Mouse (Mus musculus) spleen, adult 12 weeks (tissue): ENCODE data around the gene Plekha3.
A peak's percentile ranks its signal among the peaks of the same experiment; 100 is the strongest.

Source experiments
- DNase-seq: peaks from one replicate; pipeline ENCODE4 v3.0.0; 2022; ENCODE audit warnings: low spot score

Gene Plekha3

DNA sequence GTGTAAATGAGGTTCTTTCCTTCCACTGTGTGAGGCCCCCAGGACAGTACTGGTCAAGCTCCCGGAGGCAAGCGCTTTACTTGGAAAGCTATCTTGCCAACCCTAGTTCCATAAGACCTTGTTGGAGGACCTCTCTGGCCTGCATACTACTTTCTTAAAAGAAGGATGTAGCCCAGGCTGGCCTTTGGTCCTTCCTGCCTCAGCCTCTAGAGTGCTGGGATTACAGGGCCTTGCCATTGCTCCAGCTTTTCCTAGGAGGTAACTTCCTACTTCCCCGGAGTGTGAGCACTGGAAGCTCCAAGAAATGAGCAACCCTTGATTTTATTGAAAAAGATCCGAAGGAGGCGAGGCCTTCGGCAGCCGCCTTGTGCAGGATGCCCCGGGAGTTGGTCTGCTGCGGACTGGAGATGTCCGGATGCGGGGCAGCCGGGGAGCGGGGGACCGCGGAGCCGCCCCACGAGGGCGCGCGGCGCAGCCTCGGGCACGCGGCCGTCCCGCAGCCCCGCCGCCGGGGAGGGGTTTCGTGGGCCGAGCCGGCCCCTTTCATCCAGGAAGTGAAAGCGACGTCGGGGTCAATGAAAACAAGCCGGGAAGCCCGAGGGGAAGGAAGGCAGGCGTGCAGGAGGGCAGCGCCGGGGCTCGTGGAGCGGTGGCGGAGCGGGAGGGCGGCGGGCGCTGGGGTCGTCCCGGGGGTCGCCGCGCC, at the start of gene Plekha3:
Gene Plekha3, plus strand, starts transcription at position 557 of the 703 bp plus-strand sequence.
- DNase-seq, result peak; percentile 55

DNA sequence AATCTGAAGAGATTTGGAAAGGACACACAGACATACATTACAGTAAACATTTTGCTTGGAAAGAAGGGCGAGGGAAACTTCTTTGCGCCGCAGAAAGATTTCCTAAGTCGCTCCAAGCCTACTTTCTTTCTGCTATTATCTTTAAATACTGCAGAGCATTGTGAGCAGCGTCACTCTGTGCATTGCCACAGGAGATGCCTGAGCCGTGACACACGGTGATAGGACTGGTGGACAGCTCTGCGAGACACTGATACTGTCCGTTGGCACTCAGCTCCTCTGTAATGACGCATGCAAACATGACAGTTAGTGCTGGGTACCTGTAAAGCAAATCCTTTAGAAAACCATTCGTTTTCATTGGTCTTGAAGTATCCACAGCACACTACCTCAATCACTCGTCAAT, 44.8 kb upstream of the Plekha3 start:
- DNase-seq, result no peak

DNA sequence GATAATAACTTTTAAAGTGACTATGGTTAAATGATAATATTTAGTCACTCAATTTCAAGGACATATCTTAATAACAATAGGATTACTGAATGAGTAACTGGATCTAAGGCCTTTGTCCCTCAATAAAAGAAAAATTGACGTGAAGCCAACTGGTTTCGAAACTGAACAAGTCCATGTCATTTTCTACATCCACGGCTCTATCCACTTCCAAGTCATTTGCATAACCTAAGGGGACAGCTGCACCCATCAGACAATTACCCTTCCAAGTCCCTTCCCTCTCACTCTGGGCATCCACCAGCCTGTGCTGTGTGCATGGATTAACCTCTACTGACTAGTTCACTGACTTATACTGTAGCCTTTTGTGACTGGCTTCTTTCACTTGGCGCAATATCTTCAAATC, 43.5 kb upstream of the Plekha3 start:
- no peak for DNase-seq

DNA sequence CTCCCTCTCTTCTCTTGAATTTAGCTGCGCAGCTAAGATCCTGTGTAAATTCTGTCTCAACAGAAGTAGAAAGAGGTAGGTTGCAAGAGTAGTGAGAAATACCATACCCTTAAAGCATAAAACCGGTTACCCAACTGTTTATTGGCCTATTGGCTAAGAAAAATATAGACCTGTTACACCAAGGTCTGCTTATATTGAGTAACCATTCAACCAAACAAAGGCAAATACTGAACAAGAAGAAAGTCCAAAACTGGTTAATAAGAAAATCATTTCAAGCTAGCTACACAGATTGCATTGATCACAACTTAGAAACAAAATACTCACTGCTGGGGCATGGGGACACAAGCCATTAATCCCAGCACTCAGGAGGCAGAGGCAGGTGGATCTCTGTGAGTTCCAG, 35.4 kb upstream of the Plekha3 start:
- DNase-seq, result no peak

DNA sequence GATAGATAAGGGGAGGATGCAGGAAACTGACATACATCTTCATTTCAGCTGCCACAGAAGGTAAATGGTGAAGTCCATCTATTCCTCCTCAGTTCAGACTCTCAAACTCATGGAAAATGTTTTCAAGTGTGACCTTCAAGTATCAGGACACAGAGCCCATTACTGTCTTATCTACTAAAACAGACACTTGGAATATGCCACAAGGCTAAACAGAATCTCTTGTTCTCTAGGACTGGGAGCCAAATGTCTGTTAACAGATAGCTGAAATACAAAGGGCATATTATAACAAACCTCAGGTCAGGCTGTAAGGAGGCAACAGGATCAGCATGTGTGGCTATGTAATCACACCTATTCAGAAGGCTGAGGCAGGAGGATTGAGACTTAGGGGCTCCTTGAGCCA, 31.3 kb upstream of the Plekha3 start:
- no peak for DNase-seq

DNA sequence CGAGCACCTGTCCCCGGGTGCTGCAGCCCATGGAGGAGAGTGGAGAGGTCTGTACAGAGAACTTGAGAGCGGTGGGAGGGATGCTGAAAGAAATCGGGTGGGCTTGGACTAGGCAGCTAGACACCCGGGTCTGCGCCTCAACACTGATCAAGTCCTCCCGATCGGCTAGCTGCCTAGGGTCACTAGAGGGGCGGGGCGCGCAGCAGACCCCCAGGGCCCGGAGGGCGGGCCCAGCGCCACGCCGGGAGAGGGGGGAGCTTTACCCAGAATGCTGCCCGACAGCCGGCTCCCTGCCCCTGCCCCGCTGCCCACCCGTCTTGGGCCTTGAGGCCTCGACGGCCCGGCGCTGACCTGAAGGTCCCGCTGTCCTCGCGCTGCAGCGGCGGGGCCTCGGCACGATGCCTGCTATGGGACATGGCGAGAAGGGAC, 27.6 kb upstream of the Plekha3 start:
- DNase-seq, result no peak

DNA sequence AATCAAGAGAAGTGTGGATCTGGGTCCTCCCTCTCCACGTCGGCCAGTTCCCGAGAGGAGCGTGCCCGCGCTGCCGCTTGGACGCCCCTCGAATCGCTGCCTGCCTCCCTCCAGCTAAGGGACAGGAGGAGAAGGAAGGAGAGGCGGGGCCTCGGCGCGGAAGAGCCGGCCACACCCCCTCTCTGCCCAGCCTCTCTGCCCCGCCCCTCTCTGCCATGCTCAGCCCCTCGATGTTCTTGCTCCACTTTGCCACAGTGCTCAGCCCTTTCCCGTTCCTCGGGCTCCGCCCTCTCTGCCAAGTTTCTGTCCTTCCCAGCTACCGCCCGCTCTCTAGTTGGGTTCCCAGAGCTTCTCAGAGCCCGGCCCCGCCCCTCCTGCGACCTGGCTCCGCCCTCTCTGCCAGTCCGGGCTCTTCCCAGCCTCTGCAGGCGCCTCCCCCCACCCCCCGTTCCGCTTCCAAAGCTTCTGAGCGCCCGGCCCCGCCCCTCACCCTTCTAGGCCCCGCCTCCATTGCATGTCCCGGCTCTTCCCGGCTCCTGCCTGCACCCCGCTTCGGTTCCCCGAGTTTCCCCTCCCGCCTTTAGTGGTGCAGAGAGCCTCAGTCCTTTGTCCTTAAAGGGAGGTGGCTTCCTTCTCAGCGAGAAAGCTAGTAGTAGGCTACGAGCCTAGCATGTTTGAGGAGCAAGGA, 27.1 kb upstream of the Plekha3 start, which contains the start of the genes Prkra and Pjvk:
Gene Prkra, minus strand, starts transcription at position 133 of the 688 bp plus-strand sequence.
Gene Pjvk, plus strand, starts transcription at position 594 of the 688 bp plus-strand sequence.
- DNase-seq, result peak; percentile 86

DNA sequence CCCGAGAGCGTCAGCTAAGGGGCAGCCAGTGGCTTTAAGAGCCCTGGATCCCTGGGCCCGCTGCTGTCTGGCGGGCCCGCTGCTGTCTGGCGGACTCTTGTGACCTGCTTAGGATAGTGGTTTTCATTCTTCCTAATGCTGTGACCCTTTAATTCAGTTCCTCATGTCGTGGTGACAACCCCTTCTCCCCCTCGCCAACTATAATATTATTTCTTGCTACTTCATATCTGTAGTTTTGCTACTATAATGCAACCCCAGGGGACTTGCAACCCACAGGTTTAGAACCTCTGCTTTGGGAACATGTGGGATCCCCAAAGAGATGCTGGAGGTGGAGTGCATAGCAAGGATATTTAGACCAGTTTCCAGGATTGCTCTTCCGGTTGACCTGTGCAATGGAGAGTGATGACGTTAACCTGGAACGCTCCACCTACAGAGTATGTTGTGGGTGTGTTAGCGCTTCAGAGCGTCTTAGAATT, 26.4 kb upstream of the Plekha3 start:
- DNase-seq, result no peak

DNA sequence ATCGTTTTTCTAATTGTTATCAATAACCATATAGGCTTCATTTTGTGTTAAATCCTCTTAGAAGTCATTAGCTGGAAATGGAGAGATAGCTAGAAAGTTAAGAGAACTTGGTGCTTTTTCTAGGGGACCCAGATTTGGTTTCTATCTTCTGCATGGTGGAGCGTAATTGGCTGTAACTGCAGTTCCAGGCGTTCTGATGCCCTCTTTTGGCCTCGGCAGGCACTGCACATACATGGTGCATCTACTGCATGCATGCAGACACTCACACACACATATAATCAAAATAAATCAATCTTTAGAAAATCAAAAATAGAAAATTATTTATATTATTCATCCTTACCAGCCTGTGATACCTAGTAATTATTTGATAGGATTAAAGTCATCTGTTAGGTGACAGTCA, 22.0 kb upstream of the Plekha3 start:
- DNase-seq, result no peak

DNA sequence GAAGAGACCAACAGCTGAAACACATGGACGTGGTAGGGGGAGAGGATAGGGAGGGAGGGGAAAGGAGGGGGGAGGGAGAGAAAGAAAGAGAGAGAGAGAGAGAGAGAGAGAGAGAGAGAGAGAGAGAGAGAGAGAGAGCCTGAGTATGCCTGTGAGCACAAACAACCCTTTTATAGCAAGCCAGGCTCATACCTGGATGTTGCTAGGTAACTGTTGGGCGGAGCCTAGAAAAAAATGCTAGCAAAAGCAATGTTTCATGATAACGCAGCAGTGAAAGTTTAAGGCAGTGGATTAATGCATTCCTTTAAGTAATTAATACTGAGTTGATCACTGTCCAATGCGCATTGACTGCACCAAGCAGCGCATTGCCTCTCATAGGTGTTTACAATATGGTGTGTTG, 20.4 kb upstream of the Plekha3 start:
- DNase-seq, result no peak

DNA sequence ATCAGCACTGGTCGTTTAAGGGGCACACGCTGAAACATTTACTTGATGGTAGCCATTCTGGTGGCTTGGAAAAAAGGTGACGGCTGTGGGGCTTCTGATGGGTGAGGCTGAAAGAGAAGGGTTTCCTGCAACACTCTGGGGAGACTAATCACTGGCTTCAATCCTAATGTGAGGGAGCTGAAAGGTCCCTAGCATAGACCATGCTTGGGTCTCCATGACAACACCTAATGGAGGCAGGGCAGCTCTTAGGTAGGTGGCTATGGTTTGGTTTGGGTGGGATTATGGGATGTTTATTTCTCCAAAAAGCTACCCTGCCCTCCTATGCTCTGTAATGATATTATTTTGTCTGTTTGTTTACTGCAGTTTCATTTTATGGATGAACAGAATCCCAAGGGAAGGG, 19.6 kb upstream of the Plekha3 start:
- no peak for DNase-seq

DNA sequence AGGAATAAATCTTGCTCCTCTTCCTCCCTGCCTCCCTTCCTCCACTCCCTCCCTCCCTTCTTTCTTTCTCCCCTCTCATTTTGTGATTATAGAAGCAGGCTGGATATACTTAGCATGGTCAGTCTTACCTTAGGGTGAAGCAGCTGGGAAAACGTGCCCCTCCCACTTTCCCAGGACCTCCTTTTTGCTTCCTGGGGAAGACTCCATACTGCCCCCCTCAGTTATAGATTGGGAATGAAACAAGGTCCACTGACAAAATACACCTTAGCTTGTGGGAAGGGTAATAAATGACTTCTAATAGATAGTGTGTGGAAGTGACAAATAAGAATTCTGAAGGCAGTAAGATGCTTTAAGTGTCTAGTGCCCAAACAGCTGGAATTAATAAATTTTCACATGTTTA, 19.1 kb upstream of the Plekha3 start:
- no peak for DNase-seq

DNA sequence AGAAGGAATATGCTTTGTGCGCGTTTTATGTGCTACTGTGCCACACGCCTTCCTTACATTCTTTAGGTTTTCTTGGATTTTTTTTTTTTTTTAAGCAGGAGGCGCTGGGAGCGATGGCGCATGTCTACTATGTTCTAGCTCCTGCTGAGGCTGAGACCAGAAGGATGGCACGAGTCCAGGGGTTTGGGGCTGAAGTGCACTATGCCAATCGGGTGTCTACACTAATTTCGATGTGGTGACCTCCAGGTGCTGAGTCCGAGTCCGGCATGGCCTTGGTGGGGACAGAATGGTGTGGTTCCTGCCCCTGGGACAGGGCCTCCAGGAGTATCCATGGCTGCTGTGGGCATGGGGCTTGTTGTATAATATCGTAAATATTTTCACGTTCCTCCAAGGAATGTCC, 16.5 kb upstream of the Plekha3 start:
- no peak for DNase-seq

DNA sequence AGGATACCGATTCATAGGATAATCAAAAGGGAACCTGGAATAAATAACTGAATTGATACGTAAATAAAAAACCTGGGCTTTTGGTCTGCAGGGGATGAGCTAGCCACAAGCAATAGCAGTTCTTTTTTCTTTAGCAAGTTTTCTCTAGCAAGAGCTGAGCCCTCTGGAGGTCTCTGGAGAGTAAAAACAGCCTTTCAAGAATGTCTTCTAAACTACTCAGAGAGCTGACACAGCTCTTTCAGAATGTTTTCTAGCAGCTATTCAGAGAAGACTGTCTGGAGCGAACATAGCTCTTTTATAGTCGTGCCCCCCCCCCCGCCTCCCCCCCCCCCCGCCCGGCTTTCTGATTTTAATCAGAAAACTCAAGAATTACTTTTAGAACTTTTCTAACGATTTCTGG, 15.7 kb upstream of the Plekha3 start:
- DNase-seq, result no peak

DNA sequence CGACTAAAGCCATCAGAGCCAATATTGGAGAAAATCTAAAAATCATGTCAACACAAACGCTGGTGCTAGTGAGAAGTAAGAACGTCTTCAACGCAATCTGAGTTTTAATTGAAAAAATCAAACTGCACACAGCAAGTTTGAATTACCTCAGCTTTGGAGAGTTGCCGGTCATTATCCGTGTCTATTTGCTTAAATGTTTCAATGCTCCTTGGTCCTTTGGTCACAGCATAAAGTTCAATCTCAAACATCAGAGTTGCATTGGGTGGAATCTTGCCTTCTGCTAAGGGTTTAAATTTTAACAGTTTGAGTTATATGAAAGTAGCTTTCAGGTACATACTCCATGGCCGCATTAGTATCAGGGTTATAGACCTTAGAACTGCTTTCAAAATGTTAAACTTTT, 9.6 kb upstream of the Plekha3 start:
- DNase-seq, result no peak

DNA sequence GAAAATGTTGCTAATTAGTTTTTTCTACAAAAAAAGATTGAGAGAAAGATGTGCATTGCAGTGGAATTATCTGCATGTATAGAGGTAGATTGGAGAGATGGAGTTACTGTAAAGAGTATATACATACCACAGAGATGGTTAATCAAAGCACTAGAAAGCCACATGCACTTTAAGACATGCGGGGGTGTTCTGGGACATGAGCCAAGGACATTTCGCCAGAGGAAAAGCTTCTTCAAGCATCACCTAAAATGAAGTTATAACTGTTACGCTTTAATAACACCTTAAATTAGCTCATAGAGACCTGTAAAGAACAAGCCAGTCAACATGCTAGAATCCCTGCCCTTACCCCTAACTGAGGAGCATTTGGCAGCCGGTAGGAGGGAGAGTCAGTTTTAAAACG, 7.9 kb upstream of the Plekha3 start:
- no peak for DNase-seq

DNA sequence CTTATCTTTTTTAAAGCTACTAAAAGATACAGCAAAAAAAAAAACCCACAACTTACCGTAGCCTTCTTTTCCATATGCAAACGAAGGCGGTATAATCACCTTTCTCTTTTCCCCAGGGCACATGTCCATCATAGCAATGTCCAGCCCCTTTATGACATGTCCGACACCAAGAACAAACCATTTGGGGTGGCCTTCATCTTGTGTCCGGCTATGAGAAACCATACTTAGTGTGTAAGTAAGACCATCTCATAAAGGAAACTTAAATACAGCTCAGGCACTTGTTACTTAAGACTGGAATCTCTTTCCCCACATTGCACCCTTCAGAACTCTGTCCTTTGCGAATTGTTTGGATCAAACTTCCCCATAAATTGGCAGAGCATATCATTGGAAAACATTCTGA, 3.4 kb upstream of the Plekha3 start:
- DNase-seq, result no peak

DNA sequence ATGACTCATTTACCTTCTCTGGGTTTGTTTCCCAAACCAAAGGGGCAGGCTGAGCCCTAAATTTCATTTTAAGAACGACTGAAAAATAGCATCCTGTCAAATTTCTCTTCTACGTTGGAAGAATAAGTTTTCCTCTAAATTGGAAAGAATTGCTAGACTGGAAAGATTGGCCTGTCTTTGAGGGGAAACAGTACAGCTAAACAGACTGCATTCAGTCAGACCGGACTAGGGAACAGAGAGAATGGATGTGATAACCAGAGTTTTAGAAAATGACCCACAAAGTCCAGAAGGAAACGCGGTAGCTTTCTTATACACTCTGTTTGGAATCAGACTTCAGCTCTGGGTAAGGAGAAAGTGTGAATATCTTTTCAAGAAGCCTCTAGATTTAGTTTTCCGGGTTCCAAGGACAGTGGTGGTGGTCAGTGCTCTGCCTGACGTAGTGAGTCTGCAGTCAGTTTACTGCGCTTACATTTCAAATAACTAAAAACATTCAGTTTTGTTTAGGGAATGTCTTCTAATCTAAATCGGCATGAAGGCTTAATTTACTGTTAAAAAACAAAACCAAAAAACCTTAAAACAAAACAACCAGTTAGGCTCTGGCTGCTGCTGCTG, 2.8 kb upstream of the Plekha3 start:
- no peak for DNase-seq

DNA sequence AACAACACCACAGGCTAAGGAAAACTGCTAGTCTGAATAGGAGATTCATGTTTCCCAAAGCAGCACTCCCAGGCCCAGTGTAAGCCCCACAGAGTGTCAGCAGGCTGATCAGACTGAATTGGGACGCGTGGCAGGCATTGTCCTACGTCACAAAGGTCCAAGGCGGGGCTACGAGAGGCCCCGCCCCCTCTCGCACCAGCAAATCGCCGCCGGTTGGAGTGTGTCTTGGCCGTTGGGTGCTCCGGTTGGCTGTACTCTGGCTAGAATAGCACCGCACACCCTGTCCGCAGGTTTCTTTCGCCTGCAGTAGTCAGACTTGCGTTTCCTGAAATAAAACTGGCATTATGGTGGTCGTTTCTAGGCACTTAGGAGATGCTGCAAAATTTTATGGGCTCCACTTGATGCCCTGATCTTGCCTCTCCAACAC, 2.1 kb upstream of the Plekha3 start, which contains the start of gene Fkbp7:
Gene Fkbp7, minus strand, starts transcription at position 151 of the 427 bp plus-strand sequence.
- DNase-seq, result peak; percentile 77

DNA sequence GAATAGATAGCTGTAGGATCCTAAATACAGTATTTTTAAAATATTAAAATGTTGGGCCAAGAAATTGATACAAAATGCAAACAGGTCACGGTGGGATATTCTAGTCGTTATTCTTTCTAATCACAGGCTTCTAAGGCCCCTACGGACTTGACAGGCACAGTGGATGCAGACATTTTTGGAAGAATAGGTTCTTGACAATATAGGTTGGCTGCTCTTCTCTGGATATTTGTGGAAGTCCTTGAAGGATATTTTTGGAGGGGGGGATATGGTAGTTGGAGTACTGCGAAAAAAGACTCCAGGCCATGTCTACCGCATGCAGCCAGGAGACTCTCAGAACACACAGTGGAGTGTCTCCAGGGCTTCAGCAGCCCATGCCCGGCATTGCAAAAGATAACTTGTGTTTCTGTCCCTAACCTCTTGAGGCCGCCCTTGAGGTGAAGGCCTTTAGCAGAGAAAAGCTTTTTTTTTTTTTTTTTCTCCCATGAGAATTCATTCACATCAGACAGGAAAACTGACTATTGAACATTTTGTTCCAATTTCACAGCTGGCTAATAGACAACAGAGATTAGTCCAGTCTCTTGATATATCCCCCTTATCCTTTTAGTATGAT, 1.5 kb upstream of the Plekha3 start:
- peak; percentile 18 for DNase-seq

DNA sequence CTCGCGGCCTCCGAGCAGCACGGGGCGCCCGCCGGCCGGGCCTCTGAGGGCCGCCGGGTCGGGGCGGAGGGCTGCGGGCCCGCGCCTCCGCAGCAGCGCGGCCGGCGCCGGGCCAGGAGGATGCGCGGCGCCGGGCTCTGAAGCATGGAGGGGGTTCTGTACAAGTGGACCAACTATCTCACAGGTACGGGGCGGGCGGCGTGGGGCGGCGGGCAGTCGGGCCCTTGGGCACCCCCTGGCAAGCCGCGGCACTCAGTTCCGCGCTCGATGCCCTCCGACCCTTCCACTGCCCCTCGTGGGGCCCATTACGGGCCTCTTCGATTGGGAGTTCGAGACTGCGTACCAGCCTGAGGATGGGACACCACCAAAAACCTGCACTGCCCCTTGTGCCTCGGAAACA, 370 bp downstream of the Plekha3 start:
- no peak for DNase-seq

DNA sequence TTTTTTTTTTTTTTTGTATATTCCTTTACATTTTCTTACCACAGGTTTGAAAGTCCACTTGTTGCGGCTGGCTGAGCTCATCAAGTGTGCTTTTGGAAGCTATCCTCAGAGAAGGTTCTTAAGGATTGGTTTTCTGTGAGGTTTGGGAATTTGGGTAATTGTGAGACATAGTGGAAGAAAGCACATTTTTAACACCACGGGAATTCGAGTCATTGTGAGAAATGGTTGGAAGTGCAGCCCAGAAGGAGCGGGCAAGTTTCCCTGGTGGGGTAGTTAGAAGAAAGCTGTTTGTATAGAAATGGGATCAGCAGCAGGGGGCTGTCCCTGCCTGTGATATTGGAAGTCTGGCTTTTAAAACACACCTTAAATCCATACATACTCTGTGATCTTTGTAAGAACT, 868 bp downstream of the Plekha3 start:
- no peak for DNase-seq
